Mouse (Mus musculus): ENCODE results near the gene Klk1b3. TPM values are rescaled to one million over a fixed set of nuclear protein-coding genes. Genes with fewer than 3 reads are reported as not detected.
"Not testable (repeated sequence)": the region's sequence is repeated elsewhere in the genome, so short reads cannot be mapped to it uniquely, and the experiment has no call there.

The Klk1b3 gene
- polyA plus RNA-seq, 1 experiment from 2014 or later, result not detected

DNA sequence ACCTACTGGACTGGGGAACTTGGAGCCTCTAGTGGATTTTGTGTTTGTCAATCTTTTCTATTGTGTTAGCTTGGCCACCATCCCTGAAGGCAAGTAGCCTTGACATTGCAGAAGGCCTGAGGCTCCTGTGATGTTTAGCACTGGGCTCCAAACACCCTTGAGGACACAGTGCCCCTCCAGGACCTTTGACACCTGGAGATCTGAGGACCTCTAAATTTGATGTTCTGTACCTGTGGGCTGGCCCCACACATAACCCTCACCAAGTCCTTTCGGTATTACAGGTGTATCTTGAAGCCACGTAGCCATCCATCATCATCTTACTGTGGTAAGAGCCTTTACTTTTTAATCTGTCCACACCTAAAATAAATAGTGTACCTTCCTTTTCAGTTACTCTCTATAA, 50.0 kb downstream of the Klk1b3 start:
- Histone ChIP-seq H3K27ac (ENCODE audit: low read length) (no peak overlapping the region), H3K4me2 (ENCODE audit: low read length) (peak overlapping the region; percentile 77)
- 95% methylated on average over 2 of the region's 2 CpGs for WGBS

DNA sequence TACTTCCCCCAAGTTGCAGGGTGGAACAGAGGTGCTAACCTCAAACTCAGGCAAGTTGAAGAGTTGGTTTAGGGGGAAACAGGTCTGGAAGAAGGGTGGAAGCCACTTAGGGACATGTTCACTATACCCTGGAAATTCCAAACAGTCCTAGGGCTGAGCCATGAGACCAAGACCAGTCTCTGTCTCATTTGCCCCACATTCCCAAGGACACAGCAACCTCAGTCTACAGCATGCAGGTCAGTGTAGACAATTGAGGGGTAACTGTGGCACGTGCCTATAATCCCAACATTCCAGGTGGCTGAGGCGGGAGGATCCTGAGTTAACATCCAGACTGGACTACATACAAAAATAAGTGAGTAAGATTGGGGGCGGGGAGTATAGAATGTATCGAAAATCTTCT, 51.3 kb downstream of the Klk1b3 start:
- WGBS, result 91% methylated on average over 4 of the region's 4 CpGs
- H3K4me2 ChIP-seq (ENCODE audit: low read length), result no peak overlapping the region
- H3K4me1 ChIP-seq (ENCODE audit: control insufficient read depth, insufficient read depth, low read length), result peaks cover 16% of the 10 kb centered on the region
- no peak overlapping the region for H3K4me3 ChIP-seq (ENCODE audit: low read depth, low read length)
- H3K27me3 ChIP-seq (ENCODE audit: control insufficient read depth, insufficient read depth, low read depth, low read length), result no peaks in the 10 kb centered on the region
- H3K9ac ChIP-seq (ENCODE audit: low read depth, low read length), result no peak overlapping the region
- ATAC-seq, result no peak
- no peaks in the 10 kb centered on the region for H3K9me3 ChIP-seq (replicated peaks; ENCODE audit: control insufficient read depth, low read length, poor library complexity, severe bottlenecking)
- H3K27ac ChIP-seq (ENCODE audit: low read length), result no peak overlapping the region
- H3K36me3 ChIP-seq (ENCODE audit: control insufficient read depth, insufficient read depth, low read length), result peaks cover 14% of the 10 kb centered on the region

More for the DNA sequence above, 50.0 kb downstream of the Klk1b3 start:
- H3K36me3 ChIP-seq (ENCODE audit: control insufficient read depth, insufficient read depth, low read length), result peaks cover 10% of the 10 kb centered on the region
- no peak for ATAC-seq
- H3K27me3 ChIP-seq (ENCODE audit: control insufficient read depth, insufficient read depth, low read depth, low read length), result no peaks in the 10 kb centered on the region
- peak overlapping the region; percentile 96; the same call in 1 of the 2 replicates for H3K9ac ChIP-seq (ENCODE audit: low read depth, low read length)
- peaks cover 16% of the 10 kb centered on the region for H3K4me1 ChIP-seq (ENCODE audit: control insufficient read depth, insufficient read depth, low read length)
- H3K4me3 ChIP-seq (ENCODE audit: low read depth, low read length), result peak overlapping the region; percentile 87
- H3K9me3 ChIP-seq (replicated peaks; ENCODE audit: control insufficient read depth, low read length, poor library complexity, severe bottlenecking), result no peaks in the 10 kb centered on the region

DNA sequence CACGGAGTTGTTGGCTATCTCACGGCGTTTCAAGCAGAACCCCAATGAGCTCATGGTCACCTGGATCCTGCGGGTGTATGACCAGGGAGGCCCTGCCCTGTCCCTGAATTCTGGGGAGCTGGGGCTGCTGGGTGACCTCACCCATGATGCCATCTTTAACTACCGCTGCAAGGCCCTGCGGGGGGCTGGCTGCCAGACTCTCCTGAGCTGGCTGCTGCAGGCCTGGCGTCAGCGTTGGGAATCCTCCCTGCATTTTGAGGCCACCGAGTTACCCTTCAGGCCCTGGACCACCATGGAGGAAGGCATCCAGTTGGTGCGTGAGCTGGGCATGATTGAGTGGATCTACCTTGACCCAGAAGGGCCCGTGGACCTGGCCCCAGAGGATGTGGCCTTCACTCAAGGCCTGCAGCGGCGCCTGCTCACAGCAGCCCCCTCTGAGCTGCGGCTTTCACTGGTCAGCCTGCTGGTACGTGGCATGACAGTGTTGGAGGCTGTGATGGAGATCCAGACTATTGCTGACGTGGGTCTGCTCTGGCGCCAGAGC, 52.8 kb downstream of the Klk1b3 start:
- H3K27me3 ChIP-seq (ENCODE audit: control insufficient read depth, insufficient read depth, low read depth, low read length), result not testable (repeated sequence)
- H3K36me3 ChIP-seq (ENCODE audit: control insufficient read depth, insufficient read depth, low read length), result peaks cover 14% of the 10 kb centered on the region

More for the DNA sequence above, 52.8 kb downstream of the Klk1b3 start:
- not testable (repeated sequence) for H3K27ac ChIP-seq (ENCODE audit: low read length); H3K9me3 ChIP-seq (replicated peaks; ENCODE audit: control insufficient read depth, low read length, poor library complexity, severe bottlenecking); ATAC-seq; H3K4me2 ChIP-seq (ENCODE audit: low read length); H3K9ac ChIP-seq (ENCODE audit: low read depth, low read length); H3K4me1 ChIP-seq (ENCODE audit: control insufficient read depth, insufficient read depth, low read length); H3K4me3 ChIP-seq (ENCODE audit: low read depth, low read length)
- WGBS, result 87% methylated on average over 17 of the region's 17 CpGs

Other genes starting within 250 kb of the Klk1b3 start
- not detected in 2 replicates for gene Klk1b8, start 247.5 kb upstream of the Klk1b3 start, polyA plus RNA-seq (2015; fragmentation: Nextera tagmentation; extraction: Ambion mirVana)
- gene Klk1b1, start 231.4 kb upstream of the Klk1b3 start, polyA plus RNA-seq (2015; fragmentation: Nextera tagmentation; extraction: Ambion mirVana), result not detected in 2 replicates
- not detected in 2 replicates for gene Klk1b9, start 222.1 kb upstream of the Klk1b3 start, polyA plus RNA-seq (2015; fragmentation: Nextera tagmentation; extraction: Ambion mirVana)
- not detected in 2 replicates for gene Klk1b11, start 202.3 kb upstream of the Klk1b3 start, polyA plus RNA-seq (2015; fragmentation: Nextera tagmentation; extraction: Ambion mirVana)
- gene Klk1b26, start 186.0 kb upstream of the Klk1b3 start, polyA plus RNA-seq (2015; fragmentation: Nextera tagmentation; extraction: Ambion mirVana), result not detected in 2 replicates
- not detected in 2 replicates for gene Klk1b27, start 145.9 kb upstream of the Klk1b3 start, polyA plus RNA-seq (2015; fragmentation: Nextera tagmentation; extraction: Ambion mirVana)
- gene Klk1b21, start 95.9 kb upstream of the Klk1b3 start, polyA plus RNA-seq (2015; fragmentation: Nextera tagmentation; extraction: Ambion mirVana), result not detected in 2 replicates
- gene Klk1b22, start 85.5 kb upstream of the Klk1b3 start, polyA plus RNA-seq (2015; fragmentation: Nextera tagmentation; extraction: Ambion mirVana), result not detected in 2 replicates
- gene Klk1b16, start 61.4 kb upstream of the Klk1b3 start, polyA plus RNA-seq (2015; fragmentation: Nextera tagmentation; extraction: Ambion mirVana), result not detected in 2 replicates
- not detected in 2 replicates for gene Klk1b24, start 10.0 kb upstream of the Klk1b3 start, polyA plus RNA-seq (2015; fragmentation: Nextera tagmentation; extraction: Ambion mirVana)
- gene Klk1b4, start 9.2 kb downstream of the Klk1b3 start, polyA plus RNA-seq (2015; fragmentation: Nextera tagmentation; extraction: Ambion mirVana), result not detected in 2 replicates
- gene Klk1b5, start 17.8 kb downstream of the Klk1b3 start, polyA plus RNA-seq (2015; fragmentation: Nextera tagmentation; extraction: Ambion mirVana), result not detected in 2 replicates
- gene Klk1, start 27.2 kb downstream of the Klk1b3 start, polyA plus RNA-seq (2015; fragmentation: Nextera tagmentation; extraction: Ambion mirVana), result not detected in 2 replicates
- gene Gm36864, start 38.0 kb downstream of the Klk1b3 start, polyA plus RNA-seq (2015; fragmentation: Nextera tagmentation; extraction: Ambion mirVana), result not detected in 2 replicates
- gene 1700028J19Rik, start 48.5 kb downstream of the Klk1b3 start, polyA plus RNA-seq (2015; fragmentation: Nextera tagmentation; extraction: Ambion mirVana), result 1.1 and 1.5 TPM in 2 replicates
- gene 2410002F23Rik, start 48.5 kb downstream of the Klk1b3 start, polyA plus RNA-seq (2015; fragmentation: Nextera tagmentation; extraction: Ambion mirVana), result 225 and 237 TPM in 2 replicates
- 0.14 TPM in 1 of 2 replicates, not detected in the other for gene Acp4, start 59.2 kb downstream of the Klk1b3 start, polyA plus RNA-seq (2015; fragmentation: Nextera tagmentation; extraction: Ambion mirVana)
- not detected in 2 replicates for gene Gm15517, start 63.3 kb downstream of the Klk1b3 start, polyA plus RNA-seq (2015; fragmentation: Nextera tagmentation; extraction: Ambion mirVana)
- gene Clec11a, start 108.7 kb downstream of the Klk1b3 start, polyA plus RNA-seq (2015; fragmentation: Nextera tagmentation; extraction: Ambion mirVana), result 4.0 and 4.2 TPM in 2 replicates
- gene Shank1, start 112.1 kb downstream of the Klk1b3 start, polyA plus RNA-seq (2015; fragmentation: Nextera tagmentation; extraction: Ambion mirVana), result 35.6 and 36.8 TPM in 2 replicates
- 57.4 and 73.2 TPM in 2 replicates for gene Syt3, start 185.9 kb downstream of the Klk1b3 start, polyA plus RNA-seq (2015; fragmentation: Nextera tagmentation; extraction: Ambion mirVana)
- gene 1700008O03Rik, start 187.6 kb downstream of the Klk1b3 start, polyA plus RNA-seq (2015; fragmentation: Nextera tagmentation; extraction: Ambion mirVana), result 2.0 and 3.6 TPM in 2 replicates
- gene Lrrc4b, start 230.8 kb downstream of the Klk1b3 start, polyA plus RNA-seq (2015; fragmentation: Nextera tagmentation; extraction: Ambion mirVana), result 14.3 and 15.9 TPM in 2 replicates